8 mouse cellular contexts compared by ENCODE assay signal in the genomic region with DNA sequence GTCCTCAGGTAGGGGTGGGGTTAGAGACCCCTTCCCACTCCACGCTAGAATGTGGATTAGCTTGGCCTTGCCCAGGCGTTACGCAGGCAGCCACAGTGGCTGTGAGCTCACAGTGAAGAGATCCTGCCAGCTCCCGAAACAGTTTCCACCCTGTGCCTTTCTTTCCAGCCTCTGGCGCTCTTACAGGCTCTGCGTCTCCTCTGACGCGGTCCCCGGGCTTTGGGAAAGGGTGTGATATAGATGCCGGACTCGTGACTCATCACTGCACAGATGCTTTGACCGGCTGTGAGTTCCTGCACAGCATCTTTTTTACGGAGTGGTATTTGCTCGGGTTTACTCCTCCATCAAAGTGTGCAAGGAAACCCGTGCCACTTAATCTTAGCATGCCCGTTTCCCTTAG. TPM values are rescaled to one million over a fixed set of nuclear protein-coding genes. Genes with fewer than 3 reads are reported as not detected.
A peak's percentile ranks its signal among the peaks of the same experiment; 100 is the strongest.
DNase-seq lines count a peak whose midpoint lies in the region; TF ChIP-seq lines count a peak whose summit lies in the region.

No protein-coding gene starts in this region.

- no peak for TF ChIP-seq POLR2A in thymus, adult 2 months (IDR thresholded peaks at IDR 0.05; ENCODE audit: control insufficient read depth, extremely low read depth, insufficient read depth, low read length, poor library complexity)

- DNase-seq in urinary bladder, postnatal 14 days (ENCODE audit: low spot score), result peak; percentile 40
- no peak for DNase-seq in urinary bladder, postnatal 10 days (ENCODE audit: low spot score)
- DNase-seq in gastrocnemius, adult 18-20 months (ENCODE audit: low spot score), result peak; percentile 38
- peak; percentile 21 to 53 for DNase-seq in layer of hippocampus, postnatal 10 days (ENCODE audit: low spot score in 2 of 2)
- DNase-seq in urinary bladder, postnatal 36 days (ENCODE audit: low spot score in 2 of 2), result peak; percentile 8 to 10
- no peak for DNase-seq in thymus, adult 2 months
- no peak for DNase-seq in spleen, postnatal 36 days (ENCODE audit: low spot score in 2 of 2)
- no peak for DNase-seq in kidney, adult 18-20 months

- H3K4me3 ChIP-seq in thymus, adult 2 months (ENCODE audit: control insufficient read depth, insufficient read depth, low read length), result no peak overlapping the region

- WGBS in thymus, adult 2 months, result 95% methylated on average over 16 of the region's 16 CpGs

- no peaks in the 10 kb centered on the region for H3K4me1 ChIP-seq in thymus, adult 2 months (replicated peaks; ENCODE audit: control insufficient read depth, insufficient read depth, low read length)

- H3K27me3 ChIP-seq in thymus, adult 2 months (ENCODE audit: control insufficient read depth, insufficient read depth, low read length), result no peaks in the 10 kb centered on the region

- no peaks in the 10 kb centered on the region for H3K36me3 ChIP-seq in thymus, adult 2 months (ENCODE audit: control insufficient read depth, insufficient read depth, low read length)

- no peak overlapping the region; the same call in 1 of the 2 replicates for H3K27ac ChIP-seq in thymus, adult 2 months (ENCODE audit: control insufficient read depth, insufficient read depth, low read length)

- no peak for TF ChIP-seq CTCF in thymus, adult 2 months (IDR thresholded peaks at IDR 0.05; ENCODE audit: borderline replicate concordance, control insufficient read depth, extremely low read depth, insufficient read depth, low read length, poor library complexity)

RNA-seq across cellular contexts. Expression of gene Frrs1, which starts 46.6 kb away (rescaled TPM):
- 1 to 10 TPM; 1.9 to 2.3 TPM for total RNA-seq in gastrocnemius, adult 18-20 months (2021)
- total RNA-seq in layer of hippocampus, postnatal 10 days (2021), result 1 to 10 TPM; 1.7 to 2.5 TPM
- polyA plus RNA-seq in thymus, adult 2 months (2012; rRNA removed), result 19.2 and 24.8 TPM in 2 replicates

Comparison
In these comparisons a context has a peak if more than half of its experiments do, and no peak if none do; other contexts are left out.
1. DNase-seq: peak in urinary bladder, postnatal 14 days (single experiment), gastrocnemius, adult 18-20 months (single experiment), layer of hippocampus, postnatal 10 days (2 of 2) and urinary bladder, postnatal 36 days (2 of 2); none in urinary bladder, postnatal 10 days (single experiment), thymus, adult 2 months (single experiment), spleen, postnatal 36 days (0 of 2) and kidney, adult 18-20 months (single experiment).